Mouse (Mus musculus): ENCODE measurements at regions not wholly inside any gene's neighbourhood (a gene's known extent, or its start where the extent isn't known, plus 50 kb on each side); places are given as distances from the start of the nearest gene placed in this dataset.

- Histone ChIP-seq H3K9me3 (ENCODE audit: control insufficient read depth, low read length) (no peaks in the 10 kb centered on the region), H3K4me3 (ENCODE audit: low read depth, low read length) (no peak overlapping the region), H3K4me1 (ENCODE audit: control insufficient read depth, insufficient read depth, low read length) (no peaks in the 10 kb centered on the region), H3K4me2 (ENCODE audit: low read depth, low read length) (no peak overlapping the region), H3K36me3 (ENCODE audit: control insufficient read depth, insufficient read depth, low read length) (no peaks in the 10 kb centered on the region), H3K9ac (replicated peaks; ENCODE audit: low read depth, low read length) (no peak overlapping the region), H3K27ac (ENCODE audit: low read depth, low read length) (no peak overlapping the region), H3K27me3 (ENCODE audit: control insufficient read depth, insufficient read depth, low read length) (no peaks in the 10 kb centered on the region)
- 60% methylated on average over 5 of the region's 5 CpGs for WGBS
- ATAC-seq (ENCODE audit: low read depth): no peak
Measured at GRCm38 (mm10) chr12:25387791-25388280, 290.9 kb upstream of the Id2 start.

- no peaks in the 10 kb centered on the region for H3K9me3 ChIP-seq (ENCODE audit: control insufficient read depth, low read length)
- H3K36me3 ChIP-seq (ENCODE audit: control insufficient read depth, insufficient read depth, low read length): no peaks in the 10 kb centered on the region
- H3K27ac ChIP-seq (ENCODE audit: low read depth, low read length): no peak overlapping the region
- no peaks in the 10 kb centered on the region for H3K27me3 ChIP-seq (ENCODE audit: control insufficient read depth, insufficient read depth, low read length)
- no peak overlapping the region for H3K9ac ChIP-seq (replicated peaks; ENCODE audit: low read depth, low read length)
- WGBS: 78% methylated on average over 6 of the region's 6 CpGs
- no peaks in the 10 kb centered on the region for H3K4me1 ChIP-seq (ENCODE audit: control insufficient read depth, insufficient read depth, low read length)
- H3K4me2 ChIP-seq (ENCODE audit: low read depth, low read length): no peak overlapping the region
- no peak overlapping the region for H3K4me3 ChIP-seq (ENCODE audit: low read depth, low read length)
- ATAC-seq (ENCODE audit: low read depth): no peak
Measured at GRCm38 (mm10) chr12:25382961-25383360, 286.0 kb upstream of the Id2 start.

- no peak overlapping the region for H3K27ac ChIP-seq (ENCODE audit: low read depth, low read length)
- 97% methylated on average over 2 of the region's 2 CpGs for WGBS
- no peak for ATAC-seq (ENCODE audit: low read depth)
- H3K36me3 ChIP-seq (ENCODE audit: control insufficient read depth, insufficient read depth, low read length): no peaks in the 10 kb centered on the region
- no peaks in the 10 kb centered on the region for H3K27me3 ChIP-seq (ENCODE audit: control insufficient read depth, insufficient read depth, low read length)
- H3K9ac ChIP-seq (replicated peaks; ENCODE audit: low read depth, low read length): no peak overlapping the region
- H3K4me2 ChIP-seq (ENCODE audit: low read depth, low read length): no peak overlapping the region
- H3K4me3 ChIP-seq (ENCODE audit: low read depth, low read length): no peak overlapping the region
- H3K9me3 ChIP-seq (ENCODE audit: control insufficient read depth, low read length): no peaks in the 10 kb centered on the region
- no peaks in the 10 kb centered on the region for H3K4me1 ChIP-seq (ENCODE audit: control insufficient read depth, insufficient read depth, low read length)
Measured at GRCm38 (mm10) chr12:25382475-25382874, 285.5 kb upstream of the Id2 start.

GRCm38 (mm10) chr12:25381619-25382018 lies 284.7 kb upstream of the Id2 start:
- WGBS: 46% methylated on average over 4 of the region's 4 CpGs
- H3K4me2 ChIP-seq (ENCODE audit: low read depth, low read length): no peak overlapping the region

GRCm38 (mm10) chr12:25379996-25380395 lies 283.1 kb upstream of the Id2 start:
- ATAC-seq (ENCODE audit: low read depth): no peak
- H3K4me1 ChIP-seq (ENCODE audit: control insufficient read depth, insufficient read depth, low read length): no peaks in the 10 kb centered on the region

More at GRCm38 (mm10) chr12:25381619-25382018, 284.7 kb upstream of the Id2 start:
- H3K27ac ChIP-seq (ENCODE audit: low read depth, low read length): no peak overlapping the region
- ATAC-seq (ENCODE audit: low read depth): no peak
- H3K4me1 ChIP-seq (ENCODE audit: control insufficient read depth, insufficient read depth, low read length): no peaks in the 10 kb centered on the region
- H3K9ac ChIP-seq (replicated peaks; ENCODE audit: low read depth, low read length): no peak overlapping the region
- H3K4me3 ChIP-seq (ENCODE audit: low read depth, low read length): no peak overlapping the region
- H3K27me3 ChIP-seq (ENCODE audit: control insufficient read depth, insufficient read depth, low read length): no peaks in the 10 kb centered on the region
- no peaks in the 10 kb centered on the region for H3K9me3 ChIP-seq (ENCODE audit: control insufficient read depth, low read length)
- H3K36me3 ChIP-seq (ENCODE audit: control insufficient read depth, insufficient read depth, low read length): no peaks in the 10 kb centered on the region

GRCm38 (mm10) chr12:25379016-25379415 lies 282.1 kb upstream of the Id2 start:
- Histone ChIP-seq H3K4me3 (ENCODE audit: low read depth, low read length) (no peak overlapping the region), H3K27me3 (ENCODE audit: control insufficient read depth, insufficient read depth, low read length) (no peaks in the 10 kb centered on the region), H3K36me3 (ENCODE audit: control insufficient read depth, insufficient read depth, low read length) (no peaks in the 10 kb centered on the region), H3K4me2 (ENCODE audit: low read depth, low read length) (no peak overlapping the region), H3K9ac (replicated peaks; ENCODE audit: low read depth, low read length) (no peak overlapping the region), H3K9me3 (ENCODE audit: control insufficient read depth, low read length) (no peaks in the 10 kb centered on the region), H3K4me1 (ENCODE audit: control insufficient read depth, insufficient read depth, low read length) (no peaks in the 10 kb centered on the region), H3K27ac (ENCODE audit: low read depth, low read length) (no peak overlapping the region)
- WGBS: 76% methylated on average over 9 of the region's 9 CpGs
- ATAC-seq (ENCODE audit: low read depth): no peak

More at GRCm38 (mm10) chr12:25379996-25380395, 283.1 kb upstream of the Id2 start:
- no peaks in the 10 kb centered on the region for H3K27me3 ChIP-seq (ENCODE audit: control insufficient read depth, insufficient read depth, low read length)
- 98% methylated on average over 3 of the region's 3 CpGs for WGBS
- no peak overlapping the region for H3K27ac ChIP-seq (ENCODE audit: low read depth, low read length)
- H3K36me3 ChIP-seq (ENCODE audit: control insufficient read depth, insufficient read depth, low read length): no peaks in the 10 kb centered on the region
- no peaks in the 10 kb centered on the region for H3K9me3 ChIP-seq (ENCODE audit: control insufficient read depth, low read length)
- H3K4me3 ChIP-seq (ENCODE audit: low read depth, low read length): no peak overlapping the region
- no peak overlapping the region for H3K4me2 ChIP-seq (ENCODE audit: low read depth, low read length)
- no peak overlapping the region for H3K9ac ChIP-seq (replicated peaks; ENCODE audit: low read depth, low read length)

GRCm38 (mm10) chr12:25378036-25378645 lies 281.2 kb upstream of the Id2 start:
- ATAC-seq (ENCODE audit: low read depth): no peak
- Histone ChIP-seq H3K9ac (replicated peaks; ENCODE audit: low read depth, low read length) (no peak overlapping the region), H3K4me1 (ENCODE audit: control insufficient read depth, insufficient read depth, low read length) (no peaks in the 10 kb centered on the region), H3K36me3 (ENCODE audit: control insufficient read depth, insufficient read depth, low read length) (no peaks in the 10 kb centered on the region), H3K27ac (ENCODE audit: low read depth, low read length) (no peak overlapping the region), H3K4me3 (ENCODE audit: low read depth, low read length) (no peak overlapping the region), H3K27me3 (ENCODE audit: control insufficient read depth, insufficient read depth, low read length) (no peaks in the 10 kb centered on the region), H3K9me3 (ENCODE audit: control insufficient read depth, low read length) (no peaks in the 10 kb centered on the region), H3K4me2 (ENCODE audit: low read depth, low read length) (no peak overlapping the region)
- 80% methylated on average over 6 of the region's 6 CpGs for WGBS

GRCm38 (mm10) chr12:25376451-25376850 lies 279.5 kb upstream of the Id2 start:
- Histone ChIP-seq H3K4me1 (ENCODE audit: control insufficient read depth, insufficient read depth, low read length) (no peaks in the 10 kb centered on the region), H3K4me3 (ENCODE audit: low read depth, low read length) (no peak overlapping the region), H3K9ac (replicated peaks; ENCODE audit: low read depth, low read length) (no peak overlapping the region), H3K27me3 (ENCODE audit: control insufficient read depth, insufficient read depth, low read length) (no peaks in the 10 kb centered on the region), H3K9me3 (ENCODE audit: control insufficient read depth, low read length) (no peaks in the 10 kb centered on the region), H3K27ac (ENCODE audit: low read depth, low read length) (no peak overlapping the region), H3K4me2 (ENCODE audit: low read depth, low read length) (no peak overlapping the region), H3K36me3 (ENCODE audit: control insufficient read depth, insufficient read depth, low read length) (no peaks in the 10 kb centered on the region)
- WGBS: 30% methylated on average over 8 of the region's 8 CpGs
- ATAC-seq (ENCODE audit: low read depth): no peak; the same call in 1 of the 2 replicates

GRCm38 (mm10) chr12:25367541-25367940 lies 270.6 kb upstream of the Id2 start:
- no peak overlapping the region for H3K27ac ChIP-seq (ENCODE audit: low read depth, low read length)
- no peaks in the 10 kb centered on the region for H3K4me1 ChIP-seq (ENCODE audit: control insufficient read depth, insufficient read depth, low read length)
- no peak overlapping the region for H3K4me2 ChIP-seq (ENCODE audit: low read depth, low read length)
- no peaks in the 10 kb centered on the region for H3K9me3 ChIP-seq (ENCODE audit: control insufficient read depth, low read length)
- no peak overlapping the region for H3K4me3 ChIP-seq (ENCODE audit: low read depth, low read length)
- 96% methylated on average over 1 of the region's 1 CpGs for WGBS
- no peaks in the 10 kb centered on the region for H3K27me3 ChIP-seq (ENCODE audit: control insufficient read depth, insufficient read depth, low read length)
- H3K36me3 ChIP-seq (ENCODE audit: control insufficient read depth, insufficient read depth, low read length): no peaks in the 10 kb centered on the region
- no peak for ATAC-seq (ENCODE audit: low read depth)
- H3K9ac ChIP-seq (replicated peaks; ENCODE audit: low read depth, low read length): no peak overlapping the region
